Mouse (Mus musculus) frontal cortex, postnatal 25 days (tissue): Measurements from ENCODE around the gene Mamstr.
A peak's percentile ranks its signal among the peaks of the same experiment; 100 is the strongest.
"Not testable (repeated sequence)": the region's sequence is repeated elsewhere in the genome, so short reads cannot be mapped to it uniquely, and the experiment has no call there.

ENCODE experiments used
- DNase-seq, 2 experiments: peaks; one replicate each; pipeline ENCODE4 v3.0.0; 2022; ENCODE audit warnings: low spot score in 2 of 2

Mamstr gene

GRCm38 (mm10) chr7:45650484-45650883 lies 10.7 kb downstream of the Mamstr start:
- DNase-seq, result not testable (repeated sequence)

- no peak for DNase-seq
Measured at GRCm38 (mm10) chr7:45654424-45655047, 14.8 kb downstream of the Mamstr start.

DNA sequence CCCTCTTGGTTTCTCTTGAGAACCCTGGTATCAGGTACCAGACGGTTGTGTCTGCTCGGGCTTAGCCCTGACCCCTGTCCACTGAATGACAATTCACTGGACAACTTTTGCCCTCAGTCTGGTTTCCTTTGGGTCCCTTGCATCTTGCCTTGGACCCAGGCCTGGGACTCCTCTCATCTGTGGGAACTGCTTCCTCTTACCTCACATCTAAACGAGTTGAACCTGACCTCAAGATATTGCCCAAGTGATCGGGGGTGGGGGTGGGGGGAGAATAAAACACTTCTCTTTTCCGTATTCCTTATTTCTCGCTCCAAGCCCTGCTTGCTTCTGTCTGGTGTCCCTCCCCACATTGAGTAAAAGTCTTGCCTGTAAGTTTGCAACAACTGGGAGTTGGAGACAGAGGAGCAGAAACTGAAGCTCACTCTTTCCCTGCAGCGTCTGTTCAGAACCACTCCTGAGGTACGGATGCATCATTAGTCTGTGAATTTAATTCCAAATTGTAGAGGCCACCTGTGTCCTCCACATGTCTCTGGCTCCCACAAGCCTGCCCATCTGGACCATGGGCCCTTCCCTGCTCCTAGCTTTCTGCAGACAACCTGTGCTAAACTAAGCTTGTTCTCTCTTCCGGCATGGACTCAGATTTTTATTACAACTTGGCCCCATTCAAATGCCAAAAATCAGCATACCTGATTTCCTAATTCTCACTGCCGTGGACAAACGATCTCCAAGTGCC lies 21.1 kb downstream of the Mamstr start:
- no peak for DNase-seq

- not testable (repeated sequence) for DNase-seq
Measured at GRCm38 (mm10) chr7:45661702-45662101, 21.9 kb downstream of the Mamstr start.

GRCm38 (mm10) chr7:45665303-45666138 lies 25.7 kb downstream of the Mamstr start:
- no peak for DNase-seq

DNA sequence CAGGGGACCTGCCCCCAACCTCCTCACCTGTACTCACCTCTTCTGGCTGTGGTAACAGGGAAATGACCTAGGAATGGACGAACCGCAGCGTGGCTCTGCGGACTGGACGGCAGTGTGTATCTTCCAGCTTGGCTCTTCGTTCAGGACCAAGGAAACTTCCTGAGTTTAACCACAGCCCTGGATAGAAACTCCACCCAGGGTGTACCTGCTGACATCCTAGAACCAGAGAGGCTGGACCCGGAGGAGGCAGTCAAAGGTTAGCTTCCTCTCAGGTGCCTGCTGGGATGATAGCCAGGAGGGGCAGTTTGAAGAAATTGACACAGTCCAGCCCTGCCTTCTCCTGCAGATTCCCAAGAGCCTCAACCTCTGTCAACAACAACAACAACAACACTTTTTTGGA lies 26.4 kb downstream of the Mamstr start, which contains the start of gene Fut2:
Gene Fut2 (minus strand): TSS at position 234 of the 400 bp plus-strand sequence.
- no peak for DNase-seq

DNA sequence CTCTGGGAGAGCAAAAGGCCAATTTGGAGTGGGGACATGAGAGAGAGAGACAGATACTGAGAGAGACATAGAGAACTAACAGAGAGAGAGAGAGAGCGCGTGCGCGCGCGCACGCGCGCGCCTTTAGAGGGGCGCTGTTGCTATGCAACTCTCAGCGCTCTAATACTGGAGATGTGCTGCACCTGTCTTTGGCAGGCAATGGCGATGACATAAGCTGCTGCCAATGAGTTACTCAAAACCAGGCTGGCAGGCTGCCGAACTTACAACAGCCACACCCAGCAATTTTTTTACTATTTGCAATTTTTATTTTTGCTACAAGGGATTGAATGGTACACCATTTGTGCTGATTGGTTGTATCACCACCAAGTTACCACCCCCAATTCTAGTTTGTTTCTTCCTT lies 28.0 kb downstream of the Mamstr start:
- DNase-seq, result no peak

- DNase-seq, result no peak
Measured at GRCm38 (mm10) chr7:45668921-45669320, 29.1 kb downstream of the Mamstr start.

- no peak for DNase-seq
Measured at GRCm38 (mm10) chr7:45677627-45678295, 38.0 kb downstream of the Mamstr start.

DNA sequence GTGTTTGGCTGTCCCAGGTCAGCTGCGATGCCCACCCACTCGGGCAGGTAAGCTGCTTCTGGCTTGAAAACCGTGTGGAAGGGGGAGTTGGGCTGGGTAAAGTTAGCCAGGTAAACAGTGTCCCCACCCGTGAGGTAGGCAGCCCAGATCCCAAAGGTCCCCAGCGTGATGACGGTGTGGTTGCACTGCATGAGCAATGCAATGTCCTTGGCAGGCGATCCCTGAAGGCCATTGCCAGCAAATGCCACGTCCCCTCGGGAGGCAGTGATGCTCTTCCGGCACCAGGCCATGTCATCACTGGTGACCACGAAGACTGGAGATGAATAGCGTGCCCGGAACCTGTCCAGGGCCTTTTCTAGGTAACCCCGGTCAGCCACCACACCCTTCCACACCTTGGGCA lies 38.7 kb downstream of the Mamstr start:
- no peak for DNase-seq

DNA sequence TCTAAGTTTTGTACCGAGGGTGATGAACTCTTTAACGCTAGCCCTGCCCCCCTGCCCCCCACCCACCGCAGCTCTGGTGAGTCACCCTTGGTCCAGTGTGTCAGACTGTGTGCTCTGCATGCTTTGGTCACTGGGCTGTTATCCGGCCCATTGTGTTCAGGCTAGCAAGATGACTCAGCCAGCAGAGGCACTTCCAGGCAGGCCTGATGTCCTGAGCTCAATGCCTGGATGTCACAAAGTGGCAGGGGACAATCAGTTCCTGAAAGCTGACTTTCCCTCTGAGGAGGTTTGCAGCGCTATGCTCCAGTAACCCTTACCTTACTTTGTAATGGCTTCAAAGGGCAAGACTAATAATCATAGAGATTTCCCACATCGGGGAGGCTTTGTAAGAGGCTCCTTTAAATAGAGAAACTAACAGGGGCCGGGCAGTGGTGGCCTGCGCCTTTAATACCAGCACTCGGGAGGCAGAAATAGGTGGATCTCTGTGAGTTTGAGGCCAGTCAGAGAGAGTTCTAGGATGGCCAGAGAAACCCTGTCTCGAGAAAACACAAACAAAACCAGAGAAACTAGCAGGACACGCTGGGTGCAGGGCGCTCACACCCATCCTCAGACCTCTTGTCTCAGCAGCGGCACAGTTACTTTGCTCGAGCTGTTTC lies 40.3 kb downstream of the Mamstr start:
- no peak for DNase-seq

DNA sequence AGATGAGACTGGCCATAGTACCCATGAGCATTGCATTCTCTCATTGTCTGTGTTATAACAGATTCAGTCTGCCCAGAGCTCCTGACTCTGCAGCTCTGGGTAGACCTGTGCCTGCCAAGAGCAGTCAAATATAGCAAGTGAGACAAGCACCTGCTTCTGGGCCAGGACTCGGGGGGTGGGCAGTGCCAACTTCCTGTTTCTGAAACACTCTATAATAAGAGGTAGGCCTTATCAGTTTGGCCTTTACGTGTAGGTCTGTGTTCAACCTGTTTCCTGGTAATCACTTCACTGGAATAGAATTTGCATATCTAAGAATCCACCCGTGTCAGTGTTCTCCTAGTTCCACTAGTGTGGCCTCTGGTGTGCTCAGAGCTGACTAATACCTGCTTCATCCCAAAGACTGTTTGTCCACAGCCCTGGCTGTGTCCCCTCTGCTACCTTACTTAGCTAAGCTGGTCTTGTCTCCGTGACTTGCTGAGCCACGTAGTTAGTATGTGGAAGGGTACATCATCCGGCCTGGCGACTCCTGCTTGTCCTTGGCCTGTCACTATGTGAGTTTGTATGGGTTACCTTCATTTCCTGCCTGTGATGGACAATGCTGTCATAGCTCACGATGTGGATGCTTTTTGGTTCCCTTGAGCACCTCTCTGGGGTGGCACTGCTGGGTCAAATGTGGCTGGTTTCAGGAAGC lies 41.4 kb downstream of the Mamstr start:
- no peak for DNase-seq

DNA sequence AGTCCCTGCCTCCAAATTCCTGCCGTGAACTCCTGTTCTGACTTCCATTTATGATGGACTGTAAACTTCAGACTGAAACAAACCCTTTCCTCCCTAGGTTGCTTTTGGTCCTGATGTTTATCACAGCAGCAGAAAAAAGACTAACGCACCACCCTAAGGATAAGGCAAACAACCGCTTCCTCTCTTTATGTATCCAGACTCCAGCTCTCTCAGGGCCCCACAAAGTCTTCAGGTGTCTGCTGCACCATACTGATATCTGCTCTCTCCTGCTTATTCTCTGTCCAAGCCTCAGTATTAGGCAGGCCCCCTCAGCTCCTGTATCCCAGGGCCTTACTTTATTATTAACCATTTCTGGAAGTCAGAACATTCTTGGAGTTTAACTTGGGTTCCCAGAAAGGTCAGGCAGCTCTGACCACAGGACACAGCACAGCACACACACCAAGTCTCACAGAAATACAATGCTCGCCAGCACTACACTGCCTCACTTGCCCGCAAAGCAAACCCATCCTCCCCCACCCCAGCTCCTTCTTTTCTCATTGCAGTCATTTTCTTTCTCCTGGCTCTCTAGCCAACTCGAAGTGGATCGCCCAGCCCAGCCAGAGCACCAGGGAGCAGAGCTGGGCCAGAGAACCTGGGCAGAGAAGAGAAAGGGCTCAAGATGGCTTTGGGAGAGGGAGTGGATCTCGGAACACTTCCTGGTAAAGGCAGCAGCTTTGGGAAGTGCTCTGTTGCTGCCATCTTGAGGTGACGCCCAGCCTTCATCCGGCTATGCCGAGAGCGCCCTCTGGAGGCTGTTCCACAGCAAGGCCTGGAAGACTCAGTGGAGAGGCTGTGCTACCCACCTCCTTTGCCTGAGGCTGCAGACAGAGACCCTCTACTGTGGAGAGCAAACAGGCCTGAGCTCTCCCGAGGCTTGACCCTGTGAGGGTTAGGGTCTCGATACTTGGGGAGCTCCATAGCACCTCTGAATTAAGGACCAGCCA lies 42.7 kb downstream of the Mamstr start:
- peak; percentile 73 to 80 for DNase-seq

DNA sequence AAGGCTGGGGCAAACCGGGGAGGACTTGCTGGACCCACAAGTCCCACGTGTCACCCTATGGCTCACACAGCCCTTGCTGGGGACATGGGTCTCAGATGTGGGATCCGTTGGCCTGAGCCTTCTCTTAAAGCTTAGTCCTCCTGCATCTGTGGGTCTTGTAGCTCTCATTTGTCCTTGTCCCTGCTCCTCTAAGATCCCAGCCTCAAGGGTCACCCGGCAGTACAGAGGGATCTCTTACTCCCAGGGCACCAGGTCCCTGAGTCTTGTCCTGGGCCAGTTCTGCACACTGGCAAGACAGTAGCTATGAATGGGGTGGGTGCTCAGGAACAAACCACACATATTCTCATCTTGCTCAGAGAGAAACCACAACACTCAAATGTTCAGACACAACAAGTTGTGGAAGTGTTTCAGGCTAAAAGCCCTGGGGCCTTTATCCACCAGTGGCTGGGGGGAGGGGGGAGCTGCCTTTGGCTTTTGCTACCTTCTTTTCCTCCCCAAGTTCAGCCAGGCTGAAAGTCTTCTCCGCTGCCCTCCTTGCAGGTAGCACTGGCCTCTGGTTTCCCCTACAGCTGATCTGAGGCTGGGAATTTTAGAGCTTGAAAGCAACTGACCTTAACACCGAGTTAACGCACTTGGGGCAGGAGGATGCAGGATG lies 43.7 kb downstream of the Mamstr start, which contains the start of gene Ntn5:
Gene Ntn5 (plus strand): TSS at position 627 of the 655 bp plus-strand sequence.
- no peak for DNase-seq

GRCm38 (mm10) chr7:45685811-45686210 lies 46.0 kb downstream of the Mamstr start:
- no peak for DNase-seq

GRCm38 (mm10) chr7:45686841-45687240 lies 47.1 kb downstream of the Mamstr start:
- DNase-seq, result no peak

DNA sequence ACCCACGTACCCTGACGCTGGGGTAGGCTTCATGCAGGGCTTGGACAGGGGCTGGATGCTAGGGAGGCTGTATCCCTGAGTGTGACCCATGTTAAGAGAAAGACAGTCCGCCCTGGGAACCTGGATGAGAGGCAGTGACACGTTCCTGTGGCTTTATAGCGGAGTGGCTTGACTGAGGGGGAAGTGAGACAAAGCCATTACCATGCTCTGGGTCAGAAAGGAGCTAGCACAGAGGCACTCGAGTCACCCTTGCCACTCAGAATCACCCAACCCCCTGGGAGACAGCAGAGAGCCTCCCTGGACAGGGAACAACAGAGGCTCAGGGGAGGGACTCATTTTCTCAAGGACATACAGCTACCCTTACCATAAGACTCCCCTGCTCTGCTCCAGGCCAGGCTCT lies 49.3 kb downstream of the Mamstr start:
- no peak for DNase-seq

DNA sequence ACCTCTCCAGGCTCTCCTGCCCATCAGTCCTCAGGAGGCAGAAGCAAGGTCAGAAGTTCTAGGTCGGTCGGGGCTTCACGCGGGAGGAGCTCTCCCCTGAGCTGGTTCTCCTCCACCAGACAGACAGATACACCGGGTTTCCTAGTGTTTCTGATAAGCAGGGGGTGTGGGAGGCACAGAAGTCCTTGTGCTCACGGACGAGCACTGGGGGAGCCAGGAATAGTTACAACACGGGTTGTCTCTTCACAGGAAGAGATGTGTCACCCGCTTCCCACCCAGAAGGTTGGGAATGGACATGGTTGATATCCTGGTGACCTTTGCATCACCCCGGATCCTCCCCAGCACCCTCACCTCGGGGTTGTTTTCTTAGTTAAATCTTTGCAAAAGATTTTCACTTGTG lies 50.0 kb downstream of the Mamstr start:
- DNase-seq, result no peak

GRCm38 (mm10) chr7:45692364-45692763 lies 52.6 kb downstream of the Mamstr start:
- DNase-seq, result no peak
